Comparison of ENCODE assay signal across 7 mouse cellular contexts in the genomic region with DNA sequence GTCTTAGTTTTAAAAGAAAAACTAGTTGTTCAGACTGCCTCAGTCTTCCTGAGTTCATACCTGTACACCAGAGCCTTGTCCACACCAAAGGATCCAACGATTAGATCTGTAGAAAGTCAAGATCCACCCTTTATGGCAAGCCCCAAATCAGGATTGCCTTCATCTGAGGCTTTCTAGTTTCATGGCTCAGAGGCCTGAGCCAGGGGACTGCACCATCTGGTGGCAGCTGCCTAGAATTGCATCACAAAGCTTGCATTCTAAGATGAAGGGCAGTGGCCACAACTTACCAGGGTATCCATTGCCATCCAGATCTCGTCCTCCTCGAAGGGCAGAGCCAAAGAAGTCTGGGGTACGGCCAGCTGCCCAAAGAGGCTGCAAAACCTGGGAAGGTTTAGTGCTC. TPM values are rescaled to one million over a fixed set of nuclear protein-coding genes. Genes with fewer than 3 reads are reported as not detected.
DNase-seq lines count a peak whose midpoint lies in the region; ATAC-seq and TF ChIP-seq lines count a peak whose summit lies in the region.

No protein-coding gene starts in this region.

- ATAC-seq in lung, embryonic 14.5 days (ENCODE audit: insufficient read depth) = 0 out of 2 replicates have a peak, but pooled peaks have one; percentile 22
- ATAC-seq in hindbrain, embryonic 16.5 days = peak; percentile 52
- peak; percentile 73 for ATAC-seq in megakaryocyte-erythroid progenitor cell, adult 5-6 weeks (replicated peaks; ENCODE audit: low FRiP score, low TSS enrichment, poor library complexity, severe bottlenecking)
- ATAC-seq in stomach, embryonic 14.5 days (ENCODE audit: insufficient number of reproducible peaks, insufficient read depth, low FRiP score, low read depth) = peak; percentile 42; the same call in 1 of the 2 replicates

- 39% methylated on average over 4 of the region's 4 CpGs for WGBS in lung, embryonic 14.5 days
- 47% methylated on average over 4 of the region's 4 CpGs for WGBS in hindbrain, embryonic 16.5 days
- WGBS in stomach, embryonic 14.5 days = 37% methylated on average over 4 of the region's 4 CpGs

- no peak overlapping the region for H3K4me2 ChIP-seq in lung, embryonic 14.5 days
- H3K4me2 ChIP-seq in hindbrain, embryonic 16.5 days (ENCODE audit: low read length) = no peak overlapping the region
- H3K4me2 ChIP-seq in stomach, embryonic 14.5 days (replicated peaks; ENCODE audit: low read depth, low read length) = no peak overlapping the region

- peak; percentile 86 for TF ChIP-seq CTCF in lung, embryonic 14.5 days (IDR thresholded peaks at IDR 0.05; ENCODE audit: low read depth)

- H3K27ac ChIP-seq in lung, embryonic 14.5 days (ENCODE audit: low read depth) = no peak overlapping the region
- no peak overlapping the region for H3K27ac ChIP-seq in hindbrain, embryonic 16.5 days (ENCODE audit: low read depth, low read length)
- no peak overlapping the region for H3K27ac ChIP-seq in stomach, embryonic 14.5 days (ENCODE audit: low read length)

- H3K27me3 ChIP-seq in lung, embryonic 14.5 days (ENCODE audit: insufficient read depth, low read length) = no peaks in the 10 kb centered on the region
- H3K27me3 ChIP-seq in hindbrain, embryonic 16.5 days (replicated peaks; ENCODE audit: control insufficient read depth, insufficient read depth, low read length) = no peaks in the 10 kb centered on the region
- H3K27me3 ChIP-seq in stomach, embryonic 14.5 days (ENCODE audit: control insufficient read depth, insufficient read depth, low read length) = no peaks in the 10 kb centered on the region

- DNase-seq in lung, embryonic 14.5 days = peak; percentile 89
- DNase-seq in lung, adult 18-20 months = no peak
- peak; percentile 36 for DNase-seq in T-cell, adult 2 months (ENCODE audit: low spot score)
- DNase-seq in embryo, embryonic 11 days = peak; percentile 76

- no peaks in the 10 kb centered on the region for H3K9me3 ChIP-seq in lung, embryonic 14.5 days (ENCODE audit: low read depth, low read length)
- H3K9me3 ChIP-seq in hindbrain, embryonic 16.5 days (ENCODE audit: control insufficient read depth, low read length) = no peaks in the 10 kb centered on the region
- H3K9me3 ChIP-seq in stomach, embryonic 14.5 days (ENCODE audit: control insufficient read depth, low read depth, low read length) = no peaks in the 10 kb centered on the region

- H3K9ac ChIP-seq in lung, embryonic 14.5 days = no peak overlapping the region
- H3K9ac ChIP-seq in hindbrain, embryonic 16.5 days (ENCODE audit: low read depth, low read length) = no peak overlapping the region
- H3K9ac ChIP-seq in stomach, embryonic 14.5 days (replicated peaks; ENCODE audit: low read depth, low read length) = no peak overlapping the region

- H3K4me3 ChIP-seq in lung, embryonic 14.5 days (ENCODE audit: low read depth, low read length) = no peak overlapping the region
- no peak overlapping the region for H3K4me3 ChIP-seq in hindbrain, embryonic 16.5 days (ENCODE audit: low read length)
- no peak overlapping the region for H3K4me3 ChIP-seq in stomach, embryonic 14.5 days (ENCODE audit: low read depth, low read length)

- H3K36me3 ChIP-seq in lung, embryonic 14.5 days (ENCODE audit: insufficient read depth) = peaks cover 93% of the 10 kb centered on the region
- H3K36me3 ChIP-seq in hindbrain, embryonic 16.5 days (ENCODE audit: control insufficient read depth, insufficient read depth, low read length) = no peaks in the 10 kb centered on the region
- H3K36me3 ChIP-seq in stomach, embryonic 14.5 days (ENCODE audit: control insufficient read depth, insufficient read depth, low read length) = peaks cover 68% of the 10 kb centered on the region

- no peaks in the 10 kb centered on the region for H3K4me1 ChIP-seq in lung, embryonic 14.5 days (ENCODE audit: insufficient read depth)
- H3K4me1 ChIP-seq in hindbrain, embryonic 16.5 days (ENCODE audit: control insufficient read depth, insufficient read depth, low read depth, low read length) = no peaks in the 10 kb centered on the region
- no peaks in the 10 kb centered on the region for H3K4me1 ChIP-seq in stomach, embryonic 14.5 days (ENCODE audit: control insufficient read depth, insufficient read depth, low read length)

RNA-seq across cellular contexts. Expression of gene Zfp385a, which starts 13.0 kb away (rescaled TPM):
- 11.8 and 12.0 TPM in 2 replicates for polyA plus RNA-seq in lung, embryonic 14.5 days (2014; fragmentation: Nextera tagmentation; extraction: Ambion mirVana)
- 20.1 and 24.7 TPM in 2 replicates for polyA plus RNA-seq in hindbrain, embryonic 16.5 days (2015; fragmentation: Nextera tagmentation; extraction: Ambion mirVana)
- total RNA-seq in megakaryocyte-erythroid progenitor cell, adult 5-6 weeks (2014; fragmentation: Nextera tagmentation) = 23.4 and 28.7 TPM in 2 replicates
- total RNA-seq in megakaryocyte-erythroid progenitor cell, adult 5-6 weeks (2017) = 1.7 and 2.1 TPM in 2 replicates
- polyA plus RNA-seq in stomach, embryonic 14.5 days (2014; fragmentation: Nextera tagmentation; extraction: Ambion mirVana) = 11.1 and 11.7 TPM in 2 replicates

RNA-seq across cellular contexts. Expression of gene Itga5, which starts 13.7 kb away (rescaled TPM):
- 46.7 and 47.7 TPM in 2 replicates for polyA plus RNA-seq in lung, embryonic 14.5 days (2014; fragmentation: Nextera tagmentation; extraction: Ambion mirVana)
- polyA plus RNA-seq in hindbrain, embryonic 16.5 days (2015; fragmentation: Nextera tagmentation; extraction: Ambion mirVana) = 6.3 and 8.6 TPM in 2 replicates
- 51.5 and 56.4 TPM in 2 replicates for total RNA-seq in megakaryocyte-erythroid progenitor cell, adult 5-6 weeks (2014; fragmentation: Nextera tagmentation)
- 11.5 and 11.8 TPM in 2 replicates for total RNA-seq in megakaryocyte-erythroid progenitor cell, adult 5-6 weeks (2017)
- polyA plus RNA-seq in stomach, embryonic 14.5 days (2014; fragmentation: Nextera tagmentation; extraction: Ambion mirVana) = 67.5 and 71.2 TPM in 2 replicates

RNA-seq across cellular contexts. Expression of gene Gpr84, which starts 42.4 kb away (rescaled TPM):
- 0.61 TPM in 1 of 2 replicates, not detected in the other for polyA plus RNA-seq in lung, embryonic 14.5 days (2014; fragmentation: Nextera tagmentation; extraction: Ambion mirVana)
- polyA plus RNA-seq in hindbrain, embryonic 16.5 days (2015; fragmentation: Nextera tagmentation; extraction: Ambion mirVana) = 0.34 and 0.42 TPM in 2 replicates
- total RNA-seq in megakaryocyte-erythroid progenitor cell, adult 5-6 weeks (2014; fragmentation: Nextera tagmentation) = 0.49 TPM in 1 of 2 replicates, not detected in the other
- 0.34 and 1.3 TPM in 2 replicates for total RNA-seq in megakaryocyte-erythroid progenitor cell, adult 5-6 weeks (2017)
- 0.24 and 0.46 TPM in 2 replicates for polyA plus RNA-seq in stomach, embryonic 14.5 days (2014; fragmentation: Nextera tagmentation; extraction: Ambion mirVana)

Comparison
In these comparisons a context has a peak if more than half of its experiments do, and no peak if none do; other contexts are left out.
1. DNase-seq: peak in lung, embryonic 14.5 days (single experiment), T-cell, adult 2 months (single experiment) and embryo, embryonic 11 days (single experiment); none in lung, adult 18-20 months (0 of 2).
2. ATAC-seq: peak in every context shown above with its lines; median percentile 73 in megakaryocyte-erythroid progenitor cell, adult 5-6 weeks; 52 in hindbrain, embryonic 16.5 days; 42 in stomach, embryonic 14.5 days; 22 in lung, embryonic 14.5 days.